Mouse (Mus musculus) bone marrow macrophage, adult 2 months (primary cell): Measurements from ENCODE around the gene Mfrp.

Source experiments
- CTCF ChIP-seq: IDR thresholded peaks from 2 replicates; pipeline ENCODE4 v1.5.1; 2012; ENCODE audit warnings: low read depth, mild to moderate bottlenecking, low read length, moderate library complexity
- POLR2A ChIP-seq: IDR thresholded peaks from 2 replicates; pipeline ENCODE4 v1.6.1; 2012; ENCODE audit warnings: mild to moderate bottlenecking, low read depth, low read length, borderline replicate concordance

- TF ChIP-seq POLR2A (no peak), CTCF (no peak)
Measured at GRCm38 (mm10) chr9:44129633-44130032, 28.1 kb downstream of the Mfrp start.
